Mouse (Mus musculus) heart, postnatal 0 days (tissue): ENCODE results near the gene Tbx19.

Experiments
- CTCF ChIP-seq: IDR thresholded peaks from 2 replicates; pipeline ENCODE4 v1.5.1; 2016; ENCODE audit warnings: antibody characterized with exemption, control low read depth, low read depth
- EP300 ChIP-seq: IDR thresholded peaks from 2 replicates; pipeline ENCODE4 v1.6.1; 2016; ENCODE audit warnings: antibody characterized with exemption, low read depth

DNA sequence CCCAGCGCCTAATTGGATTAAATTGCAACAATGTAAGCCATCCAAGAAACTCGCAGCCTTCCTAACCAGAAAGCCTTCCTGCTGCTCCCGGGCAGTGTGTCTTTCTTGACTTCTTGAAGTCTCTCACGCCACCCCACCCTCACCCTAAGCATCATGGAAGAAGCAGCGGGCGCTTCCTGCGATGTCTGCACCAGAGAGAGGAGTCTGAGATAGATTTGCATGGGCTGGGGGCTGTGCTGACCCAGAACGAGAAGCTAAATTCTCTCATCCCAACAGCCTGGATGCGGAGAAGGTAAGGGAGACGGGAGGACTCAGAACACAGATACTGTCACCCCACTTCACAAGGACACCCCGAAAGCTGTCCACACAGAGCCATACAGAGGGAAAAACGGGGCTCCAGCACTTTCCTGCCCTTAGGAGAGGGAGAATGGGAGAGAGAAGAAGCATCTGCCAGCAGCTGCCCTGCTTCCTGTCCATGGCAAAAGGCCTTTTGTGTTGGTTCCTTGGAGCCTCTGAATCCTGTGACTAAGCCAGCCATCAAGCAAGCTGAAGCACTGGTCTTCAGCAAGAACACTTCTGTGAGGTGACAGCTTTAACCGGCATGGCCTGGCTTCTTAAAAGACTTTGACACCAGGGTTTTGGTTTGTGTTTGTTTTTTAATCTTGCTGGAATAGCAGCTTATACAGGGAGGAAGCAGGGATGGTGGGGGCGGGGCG lies 41.4 kb downstream of the Tbx19 start:
- TF ChIP-seq EP300 (no peak), CTCF (no peak)
